Mouse (Mus musculus) layer of hippocampus, adult 11-12 months (tissue): ENCODE measurements at regions not wholly inside any gene's neighbourhood (a gene's known extent, or its start where the extent isn't known, plus 50 kb on each side); places are given as distances from the start of the nearest gene placed in this dataset.
"Not testable (repeated sequence)": the region's sequence is repeated elsewhere in the genome, so short reads cannot be mapped to it uniquely, and the experiment has no call there.

Source experiments
- DNase-seq: peaks from one replicate; pipeline ENCODE4 v3.0.0; 2022; ENCODE audit warnings: low spot score

DNA sequence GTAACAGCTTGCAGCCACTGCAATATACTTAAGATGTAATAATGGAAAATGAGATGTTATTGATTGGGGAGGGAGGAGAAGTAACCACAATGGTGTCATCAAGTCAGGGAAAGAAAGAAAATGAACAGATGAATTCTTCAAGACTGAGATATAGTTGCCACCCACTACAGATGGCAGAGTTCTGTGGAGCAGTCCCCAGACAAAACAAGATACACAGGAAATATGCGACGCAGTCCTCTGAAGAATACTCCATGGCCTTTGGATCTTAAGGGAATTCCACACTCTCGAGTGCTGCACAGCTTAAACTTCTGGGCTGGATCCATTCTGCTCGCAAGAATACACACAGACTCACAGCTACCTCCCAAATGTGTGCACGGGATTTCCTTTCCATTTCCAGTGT lies 113.4 kb downstream of the Sox4 start:
- DNase-seq, result no peak

DNA sequence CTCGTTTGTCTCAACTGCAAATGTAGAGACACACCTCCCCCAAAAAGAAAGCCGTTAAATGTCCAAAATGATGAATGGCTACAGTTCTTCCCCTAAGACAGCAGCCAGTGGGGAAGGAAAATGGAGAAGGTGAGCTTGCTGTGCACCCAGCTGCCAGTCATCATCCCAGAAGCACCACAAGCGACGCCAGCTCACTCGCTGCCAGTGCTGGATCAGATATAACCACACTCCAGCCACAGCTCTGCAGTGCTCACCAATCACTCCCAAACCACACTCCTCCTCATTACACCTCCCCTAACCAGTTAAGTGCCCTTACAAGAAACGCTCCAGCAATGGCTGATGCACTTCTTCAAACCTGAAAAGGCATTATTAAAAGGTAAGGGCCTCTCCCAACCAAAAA lies 114.4 kb downstream of the Sox4 start:
- DNase-seq, result no peak

GRCm38 (mm10) chr13:28838216-28838615 lies 115.3 kb downstream of the Sox4 start:
- DNase-seq, result no peak

GRCm38 (mm10) chr13:28837196-28837595 lies 116.3 kb downstream of the Sox4 start:
- not testable (repeated sequence) for DNase-seq

- no peak for DNase-seq
These were observed 119.8 kb downstream of the Sox4 start for GRCm38 (mm10) chr13:28833700-28834065.

GRCm38 (mm10) chr13:28832855-28833699 lies 120.4 kb downstream of the Sox4 start:
- no peak for DNase-seq

- no peak for DNase-seq
These were observed 127.2 kb downstream of the Sox4 start for GRCm38 (mm10) chr13:28826284-28826683.

DNA sequence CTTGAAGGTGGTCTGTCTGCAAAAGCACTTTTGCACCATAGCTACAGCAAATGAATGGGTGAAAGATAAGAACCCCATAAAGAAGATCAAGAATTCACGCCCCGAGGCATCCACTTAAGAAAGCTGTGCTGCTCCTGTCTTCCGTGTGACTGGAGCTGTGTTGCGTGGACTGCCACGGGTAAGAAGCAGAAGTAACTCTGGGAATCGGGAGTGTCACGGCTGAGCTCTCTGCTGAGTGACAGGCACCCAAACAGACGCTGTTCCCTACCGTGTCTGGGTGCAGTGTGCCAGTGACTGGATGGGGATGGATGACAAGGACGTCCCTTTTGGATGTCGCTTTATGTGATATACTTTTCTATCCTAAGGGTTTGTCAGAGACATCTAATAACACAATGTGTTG lies 129.5 kb downstream of the Sox4 start:
- DNase-seq, result no peak

DNA sequence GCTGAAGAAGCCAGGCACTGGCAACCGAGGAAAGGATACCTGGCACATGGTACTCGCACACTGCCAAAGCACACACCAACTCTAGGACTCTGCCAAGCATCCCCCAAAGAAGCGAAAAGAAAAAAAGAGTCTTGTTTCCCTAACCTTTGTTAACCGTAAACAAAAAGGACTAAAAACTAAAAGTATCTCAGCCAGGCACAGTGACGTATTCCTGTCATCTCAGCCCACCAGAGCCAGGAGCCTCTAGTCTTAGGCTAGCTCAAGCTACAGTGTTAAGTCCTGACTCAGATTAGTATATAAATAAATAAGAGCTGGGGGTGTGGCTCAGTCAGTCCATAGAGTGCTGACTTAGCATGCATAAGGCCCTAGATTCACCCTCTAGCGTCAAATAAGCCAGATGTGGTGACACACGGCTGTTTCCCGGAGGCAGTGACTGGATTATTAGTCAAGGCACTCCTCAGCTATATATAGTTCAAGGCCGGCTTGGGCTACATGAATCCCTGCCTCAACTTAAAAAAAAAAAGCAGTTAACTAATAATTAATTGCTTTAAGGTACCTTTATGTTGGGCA lies 130.1 kb downstream of the Sox4 start:
- no peak for DNase-seq

GRCm38 (mm10) chr13:28820868-28821533 lies 132.5 kb downstream of the Sox4 start:
- no peak for DNase-seq

DNA sequence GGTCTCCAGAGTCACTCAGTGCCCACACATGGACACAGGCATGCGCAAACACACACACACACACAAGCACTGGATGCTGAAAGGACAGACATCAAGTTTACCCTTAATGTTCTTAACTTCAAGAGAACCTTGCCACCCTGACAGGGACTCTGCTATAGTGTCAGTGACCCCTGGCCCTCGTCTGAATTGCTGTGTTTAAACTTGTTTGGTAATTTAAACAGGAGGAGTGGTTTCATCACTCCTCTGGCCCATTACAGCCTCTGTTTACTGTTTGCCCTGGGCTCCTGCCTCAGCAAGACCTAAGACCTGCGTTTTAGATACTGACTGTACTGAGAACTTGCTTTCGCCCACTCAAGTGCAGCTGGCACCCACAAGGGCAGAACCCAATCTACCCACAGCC lies 139.4 kb downstream of the Sox4 start:
- no peak for DNase-seq

GRCm38 (mm10) chr13:28811667-28812575 lies 141.6 kb downstream of the Sox4 start:
- no peak for DNase-seq

DNA sequence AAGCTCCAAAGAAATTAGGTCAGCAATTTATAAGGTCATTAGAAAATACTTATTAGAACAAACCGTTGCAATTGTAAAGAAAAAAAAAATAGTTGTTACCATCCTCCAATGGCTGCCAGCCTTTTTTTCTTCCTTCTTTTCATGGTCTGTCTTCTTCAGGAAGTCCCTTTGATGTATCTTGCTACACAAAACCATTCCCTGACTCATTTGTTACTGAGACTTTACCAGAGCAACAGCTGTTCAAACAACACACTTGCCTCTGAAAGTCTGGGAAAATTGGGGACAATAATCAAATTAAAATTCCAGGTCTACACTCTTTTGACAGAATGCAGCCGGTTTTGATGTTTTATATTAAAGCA lies 142.5 kb downstream of the Sox4 start:
- DNase-seq, result no peak

DNA sequence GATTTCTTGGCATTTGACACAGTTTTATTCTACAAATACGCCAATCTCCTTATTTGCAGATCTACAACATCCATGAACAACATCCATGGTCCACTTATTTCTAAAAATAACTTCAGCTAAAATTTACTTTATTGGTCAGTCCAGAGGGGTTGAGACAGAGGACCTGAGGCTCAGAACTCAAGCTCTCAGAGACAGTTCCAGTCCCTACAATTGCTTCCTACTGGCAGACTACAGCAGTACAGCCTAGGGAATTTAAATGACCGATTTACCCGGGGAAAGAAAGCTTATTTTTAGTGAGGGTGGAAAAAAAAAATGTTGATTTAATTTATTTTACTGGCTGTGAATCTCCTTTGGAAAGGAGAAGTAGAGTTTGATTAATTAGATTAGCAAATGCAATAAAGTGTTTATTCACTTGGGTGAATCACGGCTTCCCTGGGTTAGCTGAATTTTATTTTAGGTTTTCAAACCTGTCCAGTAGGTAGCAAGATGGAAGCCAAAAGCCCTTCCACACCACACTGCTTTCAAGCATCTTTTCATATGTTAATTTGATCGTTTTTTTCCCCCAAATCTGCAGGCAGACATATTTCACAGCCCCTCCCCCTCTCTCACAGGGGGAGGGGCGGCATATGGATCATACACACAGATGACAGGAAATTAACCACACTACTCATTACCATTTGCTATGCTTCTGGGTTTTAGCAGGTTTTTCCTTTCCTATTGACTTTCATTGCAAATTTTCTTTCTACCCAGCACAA lies 143.0 kb downstream of the Sox4 start:
- no peak for DNase-seq

- DNase-seq, result no peak
These were observed 148.2 kb downstream of the Sox4 start for GRCm38 (mm10) chr13:28805302-28805701.

DNA sequence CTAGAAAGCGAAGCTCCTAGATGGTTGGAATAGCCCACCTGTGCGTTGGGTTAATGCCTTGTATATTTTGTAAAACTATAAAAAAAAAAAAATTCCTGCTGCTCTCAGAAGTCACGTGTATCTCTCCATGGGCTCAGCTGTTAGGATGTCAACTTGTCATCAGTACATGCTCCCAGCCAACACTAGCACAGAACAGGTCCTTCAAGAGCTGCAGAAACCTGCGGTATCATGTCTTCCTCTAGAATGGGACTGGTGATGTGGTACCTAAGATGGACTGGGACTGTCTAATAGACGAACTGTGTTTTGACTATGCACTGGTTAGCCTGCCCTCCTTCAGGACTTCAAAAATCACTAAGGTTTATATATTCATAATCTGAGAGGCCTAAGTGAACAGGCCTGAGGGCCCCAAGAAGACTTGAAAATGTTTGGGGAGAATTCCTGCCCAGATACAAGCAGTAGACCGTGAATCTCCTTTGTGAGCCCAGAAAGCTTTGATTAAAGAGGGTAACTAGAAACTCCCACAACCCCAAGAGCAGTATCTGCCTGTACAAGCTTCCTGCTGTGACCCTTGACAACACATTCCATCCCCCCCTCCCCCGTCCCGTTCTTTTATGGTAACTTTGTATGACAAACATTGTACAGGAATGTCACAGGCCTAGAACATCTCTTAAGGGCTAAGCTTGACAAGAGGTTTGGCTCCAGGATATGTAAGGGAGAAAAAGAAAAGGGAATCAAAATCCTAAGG lies 152.1 kb downstream of the Sox4 start:
- DNase-seq, result no peak

- no peak for DNase-seq
These were observed 152.8 kb downstream of the Sox4 start for GRCm38 (mm10) chr13:28800676-28801075.

- no peak for DNase-seq
These were observed 154.0 kb downstream of the Sox4 start for GRCm38 (mm10) chr13:28799474-28799873.

GRCm38 (mm10) chr13:28797617-28798475 lies 155.7 kb downstream of the Sox4 start:
- no peak for DNase-seq

GRCm38 (mm10) chr13:28795274-28795673 lies 158.2 kb downstream of the Sox4 start:
- no peak for DNase-seq
